Mouse (Mus musculus): ENCODE data around the gene Gm20388. TPM values are rescaled to one million over a fixed set of nuclear protein-coding genes. Genes with fewer than 3 reads are reported as not detected.

The Gm20388 gene
- polyA plus RNA-seq, 1 experiment from 2014 or later, result not detected

- peaks cover 42% of the 10 kb centered on the region for H3K36me3 ChIP-seq (ENCODE audit: control insufficient read depth, insufficient read depth)
- WGBS, result 92% methylated on average over 9 of the region's 9 CpGs
Observed at GRCm38 (mm10) chr8:122025546-122025945, 2114.9 kb downstream of the Gm20388 start.

GRCm38 (mm10) chr8:122028116-122028515 lies 2117.5 kb downstream of the Gm20388 start:
- Histone ChIP-seq H3K4me1 (replicated peaks; ENCODE audit: control insufficient read depth, insufficient read depth, low read length) (no peaks in the 10 kb centered on the region), H3K4me2 (replicated peaks; ENCODE audit: low read depth) (no peak overlapping the region), H3K27me3 (replicated peaks; ENCODE audit: control insufficient read depth, insufficient read depth, low read length) (no peaks in the 10 kb centered on the region), H3K4me3 (ENCODE audit: low read depth, low read length) (no peak overlapping the region), H3K36me3 (ENCODE audit: control insufficient read depth, insufficient read depth) (peaks cover 37% of the 10 kb centered on the region), H3K9ac (ENCODE audit: low read depth, low read length) (no peak overlapping the region), H3K27ac (ENCODE audit: low read depth, low read length) (no peak overlapping the region), H3K9me3 (ENCODE audit: control insufficient read depth) (no peaks in the 10 kb centered on the region)
- no peak for TF ChIP-seq CTCF (IDR thresholded peaks at IDR 0.05; ENCODE audit: low read depth)
- 69% methylated on average over 4 of the region's 4 CpGs for WGBS
- ATAC-seq, result no peak

More at GRCm38 (mm10) chr8:122025546-122025945, 2114.9 kb downstream of the Gm20388 start:
- Histone ChIP-seq H3K4me1 (replicated peaks; ENCODE audit: control insufficient read depth, insufficient read depth, low read length) (no peaks in the 10 kb centered on the region), H3K9me3 (ENCODE audit: control insufficient read depth) (no peaks in the 10 kb centered on the region), H3K27ac (ENCODE audit: low read depth, low read length) (no peak overlapping the region), H3K27me3 (replicated peaks; ENCODE audit: control insufficient read depth, insufficient read depth, low read length) (no peaks in the 10 kb centered on the region), H3K9ac (ENCODE audit: low read depth, low read length) (no peak overlapping the region), H3K4me2 (replicated peaks; ENCODE audit: low read depth) (no peak overlapping the region), H3K4me3 (ENCODE audit: low read depth, low read length) (no peak overlapping the region)
- no peak for ATAC-seq
- no peak for TF ChIP-seq CTCF (IDR thresholded peaks at IDR 0.05; ENCODE audit: low read depth)

- Histone ChIP-seq H3K4me1 (replicated peaks; ENCODE audit: control insufficient read depth, insufficient read depth, low read length) (no peaks in the 10 kb centered on the region), H3K27ac (ENCODE audit: low read depth, low read length) (no peak overlapping the region), H3K36me3 (ENCODE audit: control insufficient read depth, insufficient read depth) (peaks cover 11% of the 10 kb centered on the region; the same call in 1 of the 2 replicates), H3K9me3 (ENCODE audit: control insufficient read depth) (no peaks in the 10 kb centered on the region), H3K27me3 (replicated peaks; ENCODE audit: control insufficient read depth, insufficient read depth, low read length) (no peaks in the 10 kb centered on the region), H3K4me3 (ENCODE audit: low read depth, low read length) (no peak overlapping the region), H3K4me2 (replicated peaks; ENCODE audit: low read depth) (no peak overlapping the region), H3K9ac (ENCODE audit: low read depth, low read length) (no peak overlapping the region)
- WGBS, result 79% methylated on average over 7 of the region's 7 CpGs
- TF ChIP-seq CTCF (IDR thresholded peaks at IDR 0.05; ENCODE audit: low read depth), result no peak
- ATAC-seq, result no peak
Observed at GRCm38 (mm10) chr8:122030965-122031364, 2120.3 kb downstream of the Gm20388 start.

GRCm38 (mm10) chr8:122032741-122033140 lies 2122.1 kb downstream of the Gm20388 start:
- ATAC-seq, result no peak
- Histone ChIP-seq H3K9ac (ENCODE audit: low read depth, low read length) (no peak overlapping the region), H3K4me3 (ENCODE audit: low read depth, low read length) (no peak overlapping the region), H3K36me3 (ENCODE audit: control insufficient read depth, insufficient read depth) (no peaks in the 10 kb centered on the region), H3K4me1 (replicated peaks; ENCODE audit: control insufficient read depth, insufficient read depth, low read length) (no peaks in the 10 kb centered on the region), H3K27ac (ENCODE audit: low read depth, low read length) (no peak overlapping the region), H3K9me3 (ENCODE audit: control insufficient read depth) (no peaks in the 10 kb centered on the region), H3K4me2 (replicated peaks; ENCODE audit: low read depth) (no peak overlapping the region), H3K27me3 (replicated peaks; ENCODE audit: control insufficient read depth, insufficient read depth, low read length) (no peaks in the 10 kb centered on the region)
- TF ChIP-seq CTCF (IDR thresholded peaks at IDR 0.05; ENCODE audit: low read depth), result no peak
- 30% methylated on average over 9 of the region's 9 CpGs for WGBS

GRCm38 (mm10) chr8:122035543-122035942 lies 2124.9 kb downstream of the Gm20388 start:
- no peaks in the 10 kb centered on the region for H3K27me3 ChIP-seq (replicated peaks; ENCODE audit: control insufficient read depth, insufficient read depth, low read length)
- no peak overlapping the region for H3K27ac ChIP-seq (ENCODE audit: low read depth, low read length)
- no peak overlapping the region for H3K4me3 ChIP-seq (ENCODE audit: low read depth, low read length)
- H3K4me1 ChIP-seq (replicated peaks; ENCODE audit: control insufficient read depth, insufficient read depth, low read length), result no peaks in the 10 kb centered on the region
- no peak overlapping the region for H3K4me2 ChIP-seq (replicated peaks; ENCODE audit: low read depth)
- no peak overlapping the region for H3K9ac ChIP-seq (ENCODE audit: low read depth, low read length)
- WGBS, result 74% methylated on average over 7 of the region's 7 CpGs
- no peaks in the 10 kb centered on the region for H3K9me3 ChIP-seq (ENCODE audit: control insufficient read depth)
- H3K36me3 ChIP-seq (ENCODE audit: control insufficient read depth, insufficient read depth), result no peaks in the 10 kb centered on the region
- no peak for TF ChIP-seq CTCF (IDR thresholded peaks at IDR 0.05; ENCODE audit: low read depth)
- ATAC-seq, result no peak

- Histone ChIP-seq H3K9me3 (ENCODE audit: control insufficient read depth) (no peaks in the 10 kb centered on the region), H3K4me2 (replicated peaks; ENCODE audit: low read depth) (no peak overlapping the region), H3K9ac (ENCODE audit: low read depth, low read length) (no peak overlapping the region), H3K4me1 (replicated peaks; ENCODE audit: control insufficient read depth, insufficient read depth, low read length) (no peaks in the 10 kb centered on the region), H3K27ac (ENCODE audit: low read depth, low read length) (no peak overlapping the region), H3K27me3 (replicated peaks; ENCODE audit: control insufficient read depth, insufficient read depth, low read length) (no peaks in the 10 kb centered on the region), H3K36me3 (ENCODE audit: control insufficient read depth, insufficient read depth) (no peaks in the 10 kb centered on the region), H3K4me3 (ENCODE audit: low read depth, low read length) (no peak overlapping the region)
- ATAC-seq, result no peak
- no peak for TF ChIP-seq CTCF (IDR thresholded peaks at IDR 0.05; ENCODE audit: low read depth)
- 75% methylated on average over 6 of the region's 6 CpGs for WGBS
Observed at GRCm38 (mm10) chr8:122036325-122036724, 2125.7 kb downstream of the Gm20388 start.

GRCm38 (mm10) chr8:122037279-122037678 lies 2126.6 kb downstream of the Gm20388 start:
- H3K27me3 ChIP-seq (replicated peaks; ENCODE audit: control insufficient read depth, insufficient read depth, low read length), result 0 out of 2 replicates have a peak, but pooled peaks cover 2% of the 10 kb centered on the region

More at GRCm38 (mm10) chr8:122037279-122037678, 2126.6 kb downstream of the Gm20388 start:
- WGBS, result 66% methylated on average over 7 of the region's 7 CpGs
- H3K4me2 ChIP-seq (replicated peaks; ENCODE audit: low read depth), result no peak overlapping the region
- H3K4me3 ChIP-seq (ENCODE audit: low read depth, low read length), result no peak overlapping the region
- no peak for TF ChIP-seq CTCF (IDR thresholded peaks at IDR 0.05; ENCODE audit: low read depth)
- no peaks in the 10 kb centered on the region for H3K9me3 ChIP-seq (ENCODE audit: control insufficient read depth)
- H3K27ac ChIP-seq (ENCODE audit: low read depth, low read length), result no peak overlapping the region
- no peaks in the 10 kb centered on the region for H3K4me1 ChIP-seq (replicated peaks; ENCODE audit: control insufficient read depth, insufficient read depth, low read length)
- no peak overlapping the region for H3K9ac ChIP-seq (ENCODE audit: low read depth, low read length)
- no peaks in the 10 kb centered on the region for H3K36me3 ChIP-seq (ENCODE audit: control insufficient read depth, insufficient read depth)
- ATAC-seq, result no peak
